Mouse (Mus musculus) erythroblast, embryonic 14.5 days (primary cell): ENCODE data around the gene Rps6ka5.

Source experiments
- GATA1 ChIP-seq: IDR thresholded peaks from 2 replicates; pipeline ENCODE4 v1.6.1; 2012; ENCODE audit warnings: low read length, inconsistent platforms, mixed read lengths
- TAL1 ChIP-seq: IDR thresholded peaks from 3 replicates; pipeline ENCODE4 v1.6.1; 2012; ENCODE audit warnings: low read length, inconsistent platforms, mixed read lengths

- TF ChIP-seq TAL1 = no peak
- TF ChIP-seq GATA1 = no peak
Observed at GRCm38 (mm10) chr12:100533209-100533608, 193.6 kb downstream of the Rps6ka5 start.
